Mouse (Mus musculus) regulatory T cell (primary cell): Measurements from ENCODE around the gene Palmd.

Experiments
- in situ Hi-C: fragments of 300-600 bp; cut with MboI, MseI; formaldehyde crosslinking; loops from one replicate; pipeline ENCODE4 v1.15.1; 2025; ENCODE audit warnings: high pct_unique_total_duplicates

Gene Palmd

GRCm38 (mm10) chr3:116960414-116960813, 8.4 kb downstream of the Palmd start:
- in situ Hi-C loops = no loop called here

- in situ Hi-C loops = no loop called here
Measured at GRCm38 (mm10) chr3:116955061-116955460, 13.7 kb downstream of the Palmd start.

GRCm38 (mm10) chr3:116953366-116953765, 15.4 kb downstream of the Palmd start:
- in situ Hi-C loops = no loop called here

- in situ Hi-C loops = no loop called here
Measured at GRCm38 (mm10) chr3:116952242-116952899, 16.4 kb downstream of the Palmd start.

- in situ Hi-C loops = no loop called here
Measured at GRCm38 (mm10) chr3:116951489-116951888, 17.3 kb downstream of the Palmd start.

GRCm38 (mm10) chr3:116950665-116951115, 18.1 kb downstream of the Palmd start:
- in situ Hi-C loops = no loop called here

GRCm38 (mm10) chr3:116946476-116946875, 22.3 kb downstream of the Palmd start:
- in situ Hi-C loops = no loop called here

- in situ Hi-C loops = no loop called here
Measured at GRCm38 (mm10) chr3:116943422-116943821, 25.4 kb downstream of the Palmd start.

GRCm38 (mm10) chr3:116942751-116943150, 26.0 kb downstream of the Palmd start:
- in situ Hi-C loops = no loop called here

GRCm38 (mm10) chr3:116941559-116942117, 27.1 kb downstream of the Palmd start:
- in situ Hi-C loops = no loop called here

- in situ Hi-C loops = no loop called here
Measured at GRCm38 (mm10) chr3:116940804-116941558, 27.8 kb downstream of the Palmd start.

GRCm38 (mm10) chr3:116936934-116937691, 31.7 kb downstream of the Palmd start:
- in situ Hi-C loops = no loop called here

GRCm38 (mm10) chr3:116933158-116933557, 35.6 kb downstream of the Palmd start:
- in situ Hi-C loops = no loop called here

- in situ Hi-C loops = no loop called here
Measured at GRCm38 (mm10) chr3:116928994-116929393, 39.8 kb downstream of the Palmd start.

- in situ Hi-C loops = no loop called here
Measured at GRCm38 (mm10) chr3:116923042-116923441, 45.7 kb downstream of the Palmd start.

GRCm38 (mm10) chr3:116921535-116921934, 47.3 kb downstream of the Palmd start:
- in situ Hi-C loops = no loop called here

GRCm38 (mm10) chr3:116917016-116917415, 51.8 kb downstream of the Palmd start:
- in situ Hi-C loops = no loop called here

GRCm38 (mm10) chr3:116914931-116915330, 53.9 kb downstream of the Palmd start:
- in situ Hi-C loops = no loop called here

- in situ Hi-C loops = no loop called here
Measured at GRCm38 (mm10) chr3:116914374-116914773, 54.4 kb downstream of the Palmd start.

- in situ Hi-C loops = no loop called here
Measured at GRCm38 (mm10) chr3:116906596-116906995, 62.2 kb downstream of the Palmd start.

- in situ Hi-C loops = no loop called here
Measured at GRCm38 (mm10) chr3:116905898-116906297, 62.9 kb downstream of the Palmd start.

- in situ Hi-C loops = no loop called here
Measured at GRCm38 (mm10) chr3:116904158-116904557, 64.6 kb downstream of the Palmd start.
